Mouse (Mus musculus): ENCODE results near the gene Ankrd63.

Gene Ankrd63

GRCm38 (mm10) chr2:118693370-118693966, 10.3 kb downstream of the Ankrd63 start:
- DNase-seq (ENCODE audit: low spot score in 2 of 2): peak in 1 of 2 experiments; percentile 50

- no peak for DNase-seq (ENCODE audit: low spot score in 2 of 2)
These were observed 13.9 kb downstream of the Ankrd63 start for GRCm38 (mm10) chr2:118689875-118690274.

GRCm38 (mm10) chr2:118687791-118688190, 16.0 kb downstream of the Ankrd63 start:
- no peak for DNase-seq (ENCODE audit: low spot score in 2 of 2)

- DNase-seq (ENCODE audit: low spot score in 2 of 2): no peak
These were observed 17.1 kb downstream of the Ankrd63 start for GRCm38 (mm10) chr2:118686693-118687092.

- DNase-seq (ENCODE audit: low spot score in 2 of 2): no peak
These were observed 18.7 kb downstream of the Ankrd63 start for GRCm38 (mm10) chr2:118685088-118685487.

GRCm38 (mm10) chr2:118682544-118683260, 21.1 kb downstream of the Ankrd63 start:
- no peak for DNase-seq (ENCODE audit: low spot score in 2 of 2)

GRCm38 (mm10) chr2:118680926-118681325, 22.8 kb downstream of the Ankrd63 start:
- no peak for DNase-seq (ENCODE audit: low spot score in 2 of 2)

GRCm38 (mm10) chr2:118679577-118679976, 24.2 kb downstream of the Ankrd63 start:
- no peak for DNase-seq (ENCODE audit: low spot score in 2 of 2)

GRCm38 (mm10) chr2:118677817-118678216, 25.9 kb downstream of the Ankrd63 start:
- no peak for DNase-seq (ENCODE audit: low spot score in 2 of 2)

GRCm38 (mm10) chr2:118676839-118677741, 26.7 kb downstream of the Ankrd63 start:
- peak in 1 of 2 experiments; percentile 65 for DNase-seq (ENCODE audit: low spot score in 2 of 2)

GRCm38 (mm10) chr2:118674500-118674899, 29.3 kb downstream of the Ankrd63 start:
- no peak for DNase-seq (ENCODE audit: low spot score in 2 of 2)

- no peak for DNase-seq (ENCODE audit: low spot score in 2 of 2)
These were observed 29.9 kb downstream of the Ankrd63 start for GRCm38 (mm10) chr2:118673686-118674465.

GRCm38 (mm10) chr2:118671728-118672127, 32.0 kb downstream of the Ankrd63 start:
- no peak for DNase-seq (ENCODE audit: low spot score in 2 of 2)

GRCm38 (mm10) chr2:118669785-118670184, 34.0 kb downstream of the Ankrd63 start:
- DNase-seq (ENCODE audit: low spot score in 2 of 2): no peak

- DNase-seq (ENCODE audit: low spot score in 2 of 2): no peak
These were observed 34.5 kb downstream of the Ankrd63 start for GRCm38 (mm10) chr2:118669245-118669644.

- DNase-seq (ENCODE audit: low spot score in 2 of 2): no peak
These were observed 36.6 kb downstream of the Ankrd63 start for GRCm38 (mm10) chr2:118667181-118667580.

GRCm38 (mm10) chr2:118665616-118666015, 38.1 kb downstream of the Ankrd63 start:
- DNase-seq (ENCODE audit: low spot score in 2 of 2): no peak

- DNase-seq (ENCODE audit: low spot score in 2 of 2): no peak
These were observed 38.7 kb downstream of the Ankrd63 start for GRCm38 (mm10) chr2:118664975-118665516.

GRCm38 (mm10) chr2:118663804-118664766, 39.7 kb downstream of the Ankrd63 start:
- DNase-seq (ENCODE audit: low spot score in 2 of 2): peak; percentile 55 to 63
